Mouse (Mus musculus): Measurements from ENCODE around the gene Usp10. TPM values are rescaled to one million over a fixed set of nuclear protein-coding genes. Genes with fewer than 3 reads are reported as not detected.

The Usp10 gene
- total RNA-seq (2021): 10 to 100 TPM; 84.3 to 99.0 TPM

GRCm38 (mm10) chr8:119909944-119910546, at the start of gene Usp10:
Gene Usp10 (plus strand): TSS chr8:119910360.
- no peak for DNase-seq (ENCODE audit: extremely low spot score in 1 of 2, low spot score in 1 of 2)

DNA sequence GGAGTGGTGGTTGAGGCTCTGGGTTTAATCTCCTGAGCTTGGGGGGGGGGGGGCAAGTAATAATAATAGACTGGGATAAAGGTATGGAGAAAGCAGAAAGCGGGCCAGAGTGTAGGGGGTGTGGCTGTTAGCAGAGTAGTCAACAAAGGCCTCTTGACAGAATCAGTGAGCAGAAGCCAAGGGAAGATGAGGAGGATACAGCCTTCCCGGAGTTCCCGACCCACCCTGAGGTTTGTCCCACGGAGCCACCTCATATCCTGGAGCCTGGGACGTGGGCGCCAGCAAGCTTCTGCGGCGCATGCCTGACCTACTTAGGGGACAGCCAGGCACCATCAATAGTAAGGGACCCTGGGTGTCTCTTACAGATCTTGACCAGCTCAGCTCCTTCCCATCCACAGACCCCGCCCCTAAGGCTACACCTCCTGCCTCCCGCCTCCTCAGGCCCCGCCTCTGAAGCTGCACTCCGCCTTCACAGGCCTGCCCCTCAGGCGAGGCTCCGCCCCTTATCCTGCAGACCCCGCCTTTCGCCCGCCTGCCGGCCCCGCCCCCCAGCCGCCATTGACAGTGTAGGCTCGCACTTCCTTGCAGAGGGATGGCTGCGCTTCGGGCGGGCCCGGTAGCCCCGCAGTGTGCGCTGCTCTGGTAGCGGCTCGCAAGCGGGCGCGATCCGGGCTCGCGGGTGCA, 48.3 kb upstream of the Usp10 start, which contains the start of gene Klhl36:
Gene Klhl36 (plus strand): TSS at position 561 of the 684 bp plus-strand sequence.
- peak; percentile 88 to 91 for DNase-seq (ENCODE audit: extremely low spot score in 1 of 2, low spot score in 1 of 2)

DNA sequence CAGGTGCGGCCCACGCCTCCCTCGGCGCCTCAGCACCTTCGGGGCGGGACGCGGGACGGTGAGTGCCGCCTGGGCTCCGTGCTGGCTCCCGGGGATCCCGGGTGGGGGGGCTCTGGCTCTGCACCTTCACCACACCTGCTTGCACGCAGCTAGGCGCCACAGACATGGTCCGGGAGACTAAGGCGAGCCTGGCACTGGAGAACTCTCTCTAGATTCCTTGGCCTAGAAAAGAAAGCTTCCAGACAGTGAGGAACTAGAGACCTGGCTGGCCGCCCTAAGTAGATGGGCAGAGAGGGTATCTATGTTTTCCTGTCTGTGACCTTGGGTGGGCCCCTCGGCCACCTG, 47.8 kb upstream of the Usp10 start:
- DNase-seq (ENCODE audit: extremely low spot score in 1 of 2, low spot score in 1 of 2): no peak

- DNase-seq (ENCODE audit: extremely low spot score in 1 of 2, low spot score in 1 of 2): no peak
These were observed 47.4 kb upstream of the Usp10 start for GRCm38 (mm10) chr8:119862749-119863148.

- no peak for DNase-seq (ENCODE audit: extremely low spot score in 1 of 2, low spot score in 1 of 2)
These were observed 40.5 kb upstream of the Usp10 start for GRCm38 (mm10) chr8:119869616-119870015.

DNA sequence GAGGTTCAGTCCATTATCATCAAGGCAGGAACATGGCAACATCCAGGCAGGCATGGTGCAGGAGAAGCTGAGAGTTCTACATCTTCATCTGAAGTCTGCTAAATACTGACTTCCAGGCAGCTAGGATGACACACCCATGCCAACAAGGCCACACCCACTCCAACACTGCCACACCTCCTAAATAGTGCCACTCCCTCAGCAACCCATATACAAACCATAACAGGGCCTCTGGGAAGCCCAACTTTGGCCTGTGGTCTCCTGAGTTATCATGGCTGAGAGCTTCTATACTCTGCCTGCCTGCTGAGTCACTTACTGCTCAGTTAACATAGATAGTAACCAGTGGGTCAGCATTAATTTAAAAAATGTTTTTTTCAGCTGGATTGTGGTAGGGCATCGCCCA, 37.0 kb upstream of the Usp10 start:
- DNase-seq (ENCODE audit: extremely low spot score in 1 of 2, low spot score in 1 of 2): no peak

GRCm38 (mm10) chr8:119881301-119881700, 28.9 kb upstream of the Usp10 start:
- DNase-seq (ENCODE audit: extremely low spot score in 1 of 2, low spot score in 1 of 2): no peak

GRCm38 (mm10) chr8:119881917-119882316, 28.2 kb upstream of the Usp10 start:
- DNase-seq (ENCODE audit: extremely low spot score in 1 of 2, low spot score in 1 of 2): no peak

- DNase-seq (ENCODE audit: extremely low spot score in 1 of 2, low spot score in 1 of 2): no peak
These were observed 26.9 kb upstream of the Usp10 start for GRCm38 (mm10) chr8:119883281-119883680.

- DNase-seq (ENCODE audit: extremely low spot score in 1 of 2, low spot score in 1 of 2): no peak
These were observed 24.5 kb upstream of the Usp10 start for GRCm38 (mm10) chr8:119885612-119886011.

- peak in 1 of 2 experiments; percentile 42 for DNase-seq (ENCODE audit: extremely low spot score in 1 of 2, low spot score in 1 of 2)
These were observed 23.0 kb upstream of the Usp10 start for GRCm38 (mm10) chr8:119887130-119887529.

DNA sequence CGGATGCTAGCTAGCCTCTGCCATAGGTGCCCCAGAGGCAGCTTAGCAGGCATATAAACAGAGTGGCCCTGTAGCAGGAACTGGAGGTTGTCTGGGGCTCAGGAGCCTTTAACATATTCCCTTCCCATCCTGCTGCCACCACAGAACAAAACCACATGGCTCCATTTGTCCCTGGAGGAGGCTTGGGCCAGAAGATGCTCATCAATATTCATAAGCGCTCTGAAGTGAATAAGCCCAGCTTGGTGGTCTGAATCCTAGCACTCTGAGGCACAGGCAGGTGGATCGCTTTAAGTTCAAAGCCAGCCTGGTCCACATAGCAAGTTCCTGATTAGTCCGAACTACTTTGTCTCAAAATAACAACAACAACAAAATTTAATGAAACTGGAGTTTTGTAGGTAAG, 22.1 kb upstream of the Usp10 start:
- DNase-seq (ENCODE audit: extremely low spot score in 1 of 2, low spot score in 1 of 2): no peak

- DNase-seq (ENCODE audit: extremely low spot score in 1 of 2, low spot score in 1 of 2): no peak
These were observed 13.1 kb upstream of the Usp10 start for GRCm38 (mm10) chr8:119897069-119897468.

GRCm38 (mm10) chr8:119897933-119898332, 12.2 kb upstream of the Usp10 start:
- no peak for DNase-seq (ENCODE audit: extremely low spot score in 1 of 2, low spot score in 1 of 2)

- DNase-seq (ENCODE audit: extremely low spot score in 1 of 2, low spot score in 1 of 2): no peak
These were observed 8.8 kb upstream of the Usp10 start for GRCm38 (mm10) chr8:119901349-119901748.

DNA sequence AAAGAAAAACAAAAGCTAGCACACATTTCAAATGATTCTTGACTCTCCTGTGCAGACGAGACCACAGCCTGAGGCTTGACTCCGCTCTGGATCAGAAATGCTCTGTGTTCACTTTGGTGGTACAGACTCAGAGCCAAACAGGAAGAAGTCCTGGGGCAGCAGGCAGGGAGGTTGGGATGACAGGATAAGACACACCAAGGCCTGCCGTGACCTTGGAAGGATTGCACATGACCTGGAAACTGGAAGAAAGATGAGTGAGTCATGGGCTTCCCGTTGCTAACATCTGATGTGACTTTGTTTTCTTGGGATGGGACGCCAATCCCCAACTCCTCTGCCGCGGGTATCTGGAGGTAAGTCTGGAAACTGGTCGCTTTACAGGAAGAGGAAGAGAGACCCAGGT, 8.2 kb upstream of the Usp10 start:
- DNase-seq (ENCODE audit: extremely low spot score in 1 of 2, low spot score in 1 of 2): no peak

- DNase-seq (ENCODE audit: extremely low spot score in 1 of 2, low spot score in 1 of 2): no peak
These were observed 5.7 kb upstream of the Usp10 start for GRCm38 (mm10) chr8:119904323-119904911.

- DNase-seq (ENCODE audit: extremely low spot score in 1 of 2, low spot score in 1 of 2): peak; percentile 93 to 98
These were observed 542 bp downstream of the Usp10 start, which contains the start of gene Gm20388 for GRCm38 (mm10) chr8:119910547-119911257. Gene Gm20388 (plus strand): TSS chr8:119910841.

DNA sequence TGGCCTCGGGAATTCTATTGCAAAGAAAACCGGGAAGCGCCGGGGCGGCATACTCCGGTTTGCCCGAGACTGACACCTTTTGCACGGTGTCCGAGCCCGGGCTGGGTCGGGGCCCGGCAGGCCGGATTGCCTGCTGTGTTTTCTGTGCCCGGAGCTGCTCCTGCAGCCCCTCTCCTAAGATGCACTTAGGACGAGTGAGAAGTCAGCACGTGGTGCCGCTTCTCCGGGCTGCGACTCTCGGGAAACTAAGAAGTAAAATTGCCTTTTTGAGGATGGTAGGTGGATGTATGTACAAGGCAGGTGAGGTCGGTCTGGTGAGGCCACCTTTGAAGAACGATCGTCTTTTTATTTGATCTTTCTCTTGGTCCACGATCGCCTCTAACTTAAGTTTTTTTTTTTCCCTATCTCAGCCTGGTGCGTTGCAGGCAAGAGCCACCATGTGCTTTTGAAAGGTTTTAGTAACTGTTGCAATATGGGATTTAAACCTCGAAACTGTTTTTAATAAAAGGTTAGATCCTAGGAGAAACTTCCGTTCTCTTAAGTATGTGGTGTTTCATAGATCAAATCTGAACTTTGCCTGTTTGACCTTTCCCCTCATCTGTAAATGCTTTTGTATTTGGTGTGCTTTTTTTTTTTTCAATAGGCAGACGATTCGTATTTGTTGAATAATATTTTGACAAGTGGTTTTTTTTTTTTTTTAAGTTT, 1.2 kb downstream of the Usp10 start:
- DNase-seq (ENCODE audit: extremely low spot score in 1 of 2, low spot score in 1 of 2): no peak

DNA sequence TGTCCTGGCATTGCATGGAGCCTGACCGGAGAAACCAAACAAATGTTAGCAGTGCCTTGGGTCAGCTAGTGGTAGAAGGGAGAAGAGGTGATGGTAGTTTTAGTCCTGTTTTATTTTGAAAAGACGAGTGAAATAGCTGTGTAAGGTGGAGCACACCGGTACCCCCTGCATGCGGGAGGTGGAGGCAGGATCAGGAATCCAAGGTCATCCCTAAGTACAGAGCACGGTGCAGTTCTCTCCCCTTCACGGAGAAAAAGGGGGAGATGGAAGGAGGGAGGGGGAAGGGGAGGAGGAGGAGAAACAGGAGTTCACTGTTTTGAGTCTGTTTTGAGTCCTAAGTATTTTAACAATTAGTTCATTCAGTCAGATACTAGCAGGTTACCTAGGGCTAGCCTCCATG, 2.5 kb downstream of the Usp10 start:
- no peak for DNase-seq (ENCODE audit: extremely low spot score in 1 of 2, low spot score in 1 of 2)

GRCm38 (mm10) chr8:119913181-119913580, 3.0 kb downstream of the Usp10 start:
- DNase-seq (ENCODE audit: extremely low spot score in 1 of 2, low spot score in 1 of 2): no peak

Measured in layer of hippocampus, postnatal 25 days (tissue).